Mouse (Mus musculus) embryonic fibroblast, embryonic 13.5 days (primary cell): Measurements from ENCODE around the gene Gm20388. TPM values are rescaled to one million over a fixed set of nuclear protein-coding genes. Genes with fewer than 3 reads are reported as not detected.

ENCODE experiments used
- H3K27ac ChIP-seq: 2 replicates; pipeline ENCODE4 v1.5.1; 2012; ENCODE audit warnings: low read length, control low read depth, inconsistent platforms; ENCODE audit not compliant: insufficient read depth
- H3K4me1 ChIP-seq: 2 replicates; pipeline ENCODE4 v1.6.1; 2011; ENCODE audit warnings: low read length; ENCODE audit not compliant: control insufficient read depth, insufficient read depth
- H3K4me3 ChIP-seq: 2 replicates; pipeline ENCODE4 v1.5.1; 2011; ENCODE audit warnings: mild to moderate bottlenecking, control low read depth, low read length; ENCODE audit not compliant: insufficient read depth
- CTCF ChIP-seq: IDR thresholded peaks from 2 replicates; pipeline ENCODE4 v1.5.1; 2011; ENCODE audit warnings: mild to moderate bottlenecking, control low read depth, low read length, moderate library complexity, borderline replicate concordance; ENCODE audit not compliant: insufficient read depth
- POLR2A ChIP-seq: IDR thresholded peaks from 2 replicates; pipeline ENCODE4 v1.6.1; 2011; ENCODE audit warnings: low read depth, mild to moderate bottlenecking, control low read depth, low read length, moderate library complexity
- polyA plus RNA-seq: library from polyadenylated mRNA; stranded (reverse); fragments of >200 nt; gene quantifications from 2 replicates; pipeline ENCODE4 v1.2.4, GENCODE M21; 2011; ENCODE audit warnings: low read depth; ENCODE audit not compliant: missing spikeins, insufficient read length

Gm20388 gene
- polyA plus RNA-seq, 1 experiment, result 82.8 TPM

GRCm38 (mm10) chr8:120743149-120743897 is 832.7 kb downstream of the Gm20388 start:
- no peak for TF ChIP-seq POLR2A
- TF ChIP-seq CTCF, result no peak
- Histone ChIP-seq H3K4me3 (no peak overlapping the region), H3K4me1 (no peaks in the 10 kb centered on the region), H3K27ac (no peak overlapping the region)

GRCm38 (mm10) chr8:120743898-120744290 is 833.3 kb downstream of the Gm20388 start:
- Histone ChIP-seq H3K27ac (no peak overlapping the region), H3K4me1 (no peaks in the 10 kb centered on the region), H3K4me3 (no peak overlapping the region)
- TF ChIP-seq POLR2A, result no peak
- TF ChIP-seq CTCF, result no peak

- Histone ChIP-seq H3K4me1 (no peaks in the 10 kb centered on the region), H3K27ac (no peak overlapping the region), H3K4me3 (no peak overlapping the region)
- no peak for TF ChIP-seq POLR2A
- no peak for TF ChIP-seq CTCF
These were observed 833.8 kb downstream of the Gm20388 start for GRCm38 (mm10) chr8:120744448-120744847.

GRCm38 (mm10) chr8:120745226-120745625 is 834.6 kb downstream of the Gm20388 start:
- TF ChIP-seq POLR2A (no peak), CTCF (no peak)
- Histone ChIP-seq H3K27ac (no peak overlapping the region), H3K4me1 (no peaks in the 10 kb centered on the region), H3K4me3 (no peak overlapping the region)

GRCm38 (mm10) chr8:120746007-120746701 is 835.5 kb downstream of the Gm20388 start:
- Histone ChIP-seq H3K4me3 (no peak overlapping the region), H3K4me1 (no peaks in the 10 kb centered on the region), H3K27ac (no peak overlapping the region)
- TF ChIP-seq CTCF, result no peak
- TF ChIP-seq POLR2A, result no peak

GRCm38 (mm10) chr8:120747286-120747685 is 836.6 kb downstream of the Gm20388 start:
- Histone ChIP-seq H3K4me3 (no peak overlapping the region), H3K4me1 (no peaks in the 10 kb centered on the region), H3K27ac (no peak overlapping the region)
- TF ChIP-seq POLR2A (no peak), CTCF (no peak)

- no peak overlapping the region for H3K4me3 ChIP-seq
- TF ChIP-seq POLR2A, result no peak
- no peak for TF ChIP-seq CTCF
- no peak overlapping the region for H3K27ac ChIP-seq
- no peaks in the 10 kb centered on the region for H3K4me1 ChIP-seq
These were observed 840.0 kb downstream of the Gm20388 start for GRCm38 (mm10) chr8:120750616-120751015.

- Histone ChIP-seq H3K27ac (no peak overlapping the region), H3K4me1 (no peaks in the 10 kb centered on the region), H3K4me3 (no peak overlapping the region)
- TF ChIP-seq CTCF (no peak), POLR2A (no peak)
These were observed 840.8 kb downstream of the Gm20388 start for GRCm38 (mm10) chr8:120751226-120752081.

GRCm38 (mm10) chr8:120752082-120752452 is 841.4 kb downstream of the Gm20388 start:
- no peak for TF ChIP-seq CTCF
- TF ChIP-seq POLR2A, result no peak
- no peak overlapping the region for H3K27ac ChIP-seq

More at GRCm38 (mm10) chr8:120752082-120752452, 841.4 kb downstream of the Gm20388 start:
- H3K4me1 ChIP-seq, result no peaks in the 10 kb centered on the region
- no peak overlapping the region for H3K4me3 ChIP-seq
